Mouse (Mus musculus) hindbrain, embryonic 13.5 days (tissue): ENCODE measurements around the gene Mccc1. TPM values are rescaled to one million over a fixed set of nuclear protein-coding genes. Genes with fewer than 3 reads are reported as not detected.

Experiments
- ATAC-seq: fragments of 200-750 bp; cut with Nextera tagmentation; 2 replicates; pipeline ENCODE4 v1.8.0; 2017; ENCODE audit warnings: moderate TSS enrichment; ENCODE audit not compliant: low FRiP score
- H3K27ac ChIP-seq: fragments of 300-500 bp; sonication (generic); 2 replicates; pipeline ENCODE4 v1.5.1; 2015; ENCODE audit warnings: inconsistent platforms, mild to moderate bottlenecking, moderate library complexity
- H3K27me3 ChIP-seq: fragments of 300-500 bp; sonication (generic); 2 replicates; pipeline ENCODE4 v1.6.1; 2015; ENCODE audit warnings: mild to moderate bottlenecking, inconsistent platforms
- H3K36me3 ChIP-seq: fragments of 300-500 bp; sonication (generic); 2 replicates; pipeline ENCODE4 v1.6.1; 2015; ENCODE audit warnings: mild to moderate bottlenecking, inconsistent platforms
- H3K4me1 ChIP-seq: fragments of 300-500 bp; sonication (generic); replicated peaks from 2 replicates; pipeline ENCODE4 v1.6.1; 2015; ENCODE audit warnings: inconsistent platforms
- H3K4me2 ChIP-seq: fragments of 300-500 bp; sonication (generic); 2 replicates; pipeline ENCODE4 v1.6.1; 2015; ENCODE audit warnings: inconsistent platforms, mild to moderate bottlenecking, moderate library complexity
- H3K4me3 ChIP-seq: fragments of 300-500 bp; sonication (generic); 2 replicates; pipeline ENCODE4 v1.5.1; 2015; ENCODE audit warnings: mild to moderate bottlenecking, inconsistent platforms
- H3K9ac ChIP-seq: fragments of 300-500 bp; sonication (generic); 2 replicates; pipeline ENCODE4 v1.6.1; 2015; ENCODE audit warnings: mild to moderate bottlenecking, inconsistent platforms
- H3K9me3 ChIP-seq: fragments of 300-500 bp; sonication (generic); 2 replicates; pipeline ENCODE4 v1.6.1; 2016; ENCODE audit warnings: inconsistent platforms
- WGBS: fragments of 180-500 bp; shearing (Covaris S2); methylation state at CpG from one replicate; pipeline ENCODE4 v1.1.7; 2015; 5-methylcytosine and 5-hydroxymethylcytosine counted together
- polyA plus RNA-seq: library from polyadenylated mRNA; unstranded; fragments of >200 nt; fragmentation: Nextera tagmentation; extraction: Ambion mirVana; gene quantifications from 2 replicates; pipeline ENCODE4 v1.2.1, GENCODE M21; 2015

Gene Mccc1
- polyA plus RNA-seq, 1 experiment from 2014 or later, result 33.5 TPM

- no peak overlapping the region for H3K4me3 ChIP-seq
- no peaks in the 10 kb centered on the region for H3K9me3 ChIP-seq
- no peak overlapping the region for H3K9ac ChIP-seq
- no peaks in the 10 kb centered on the region for H3K27me3 ChIP-seq
- no peak for ATAC-seq
- peaks cover 10% of the 10 kb centered on the region for H3K4me1 ChIP-seq
- 61% methylated on average over 11 of the region's 11 CpGs for WGBS
- no peak overlapping the region for H3K27ac ChIP-seq
- H3K36me3 ChIP-seq, result peaks cover 39% of the 10 kb centered on the region
- H3K4me2 ChIP-seq, result no peak overlapping the region
Measured at GRCm38 (mm10) chr3:35994552-35995531, 5.6 kb downstream of the Mccc1 start.

DNA sequence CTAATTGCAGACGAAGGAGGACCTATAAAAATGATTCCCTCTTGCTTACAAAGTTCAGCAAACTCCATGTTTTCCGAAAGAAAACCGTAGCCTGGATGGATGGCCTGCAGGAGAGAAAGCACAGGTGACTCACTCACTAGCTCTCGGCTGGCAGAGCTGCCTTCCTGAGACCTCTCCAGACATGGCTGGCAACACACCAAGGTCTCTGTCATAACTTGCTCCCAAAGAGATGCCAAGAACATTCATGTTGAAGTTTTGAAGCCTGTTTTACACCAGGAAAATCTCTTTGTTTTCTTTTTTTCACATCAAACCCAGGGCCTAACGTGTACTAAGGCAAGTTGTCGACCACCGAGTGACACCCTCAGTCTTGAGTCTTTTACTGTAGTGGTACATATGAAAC lies 9.8 kb downstream of the Mccc1 start:
- no peak for ATAC-seq
- Histone ChIP-seq H3K36me3 (peaks cover 79% of the 10 kb centered on the region), H3K27ac (no peak overlapping the region), H3K9me3 (no peaks in the 10 kb centered on the region), H3K4me3 (no peak overlapping the region), H3K4me1 (no peaks in the 10 kb centered on the region), H3K27me3 (no peaks in the 10 kb centered on the region), H3K4me2 (no peak overlapping the region), H3K9ac (no peak overlapping the region)
- 95% methylated on average over 7 of the region's 7 CpGs for WGBS

- no peak for ATAC-seq
- H3K9ac ChIP-seq, result no peak overlapping the region
- no peak overlapping the region for H3K27ac ChIP-seq
- H3K36me3 ChIP-seq, result peaks cover 82% of the 10 kb centered on the region
- no peak overlapping the region for H3K4me3 ChIP-seq
- no peaks in the 10 kb centered on the region for H3K9me3 ChIP-seq
- WGBS, result 95% methylated on average over 6 of the region's 6 CpGs
- no peaks in the 10 kb centered on the region for H3K27me3 ChIP-seq
- no peaks in the 10 kb centered on the region for H3K4me1 ChIP-seq
- no peak overlapping the region for H3K4me2 ChIP-seq
Measured at GRCm38 (mm10) chr3:35988031-35988430, 12.4 kb downstream of the Mccc1 start.

DNA sequence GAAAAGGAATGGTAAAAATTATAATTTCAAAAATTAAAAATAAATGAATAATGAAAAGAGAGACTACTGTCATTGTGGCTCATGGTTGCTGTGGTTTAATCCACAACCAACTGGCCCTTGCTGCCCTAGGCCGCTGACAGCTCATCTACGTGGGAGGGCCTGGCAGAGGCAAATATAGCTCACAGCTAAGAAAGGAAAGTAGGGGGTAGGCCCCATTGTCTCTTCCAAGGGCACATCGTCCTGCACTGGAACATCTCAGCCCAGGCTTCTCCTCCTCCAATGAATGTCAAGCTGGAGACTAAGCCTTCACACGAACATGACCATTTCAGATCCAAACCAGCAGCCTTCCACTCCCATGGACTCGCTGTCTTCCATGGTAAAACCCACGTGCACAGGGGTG lies 14.2 kb downstream of the Mccc1 start:
- no peaks in the 10 kb centered on the region for H3K9me3 ChIP-seq
- H3K9ac ChIP-seq, result no peak overlapping the region
- peaks cover 89% of the 10 kb centered on the region for H3K36me3 ChIP-seq
- no peak overlapping the region for H3K27ac ChIP-seq
- 89% methylated on average over 6 of the region's 6 CpGs for WGBS
- H3K4me2 ChIP-seq, result no peak overlapping the region
- no peaks in the 10 kb centered on the region for H3K27me3 ChIP-seq
- H3K4me1 ChIP-seq, result no peaks in the 10 kb centered on the region
- no peak overlapping the region for H3K4me3 ChIP-seq
- ATAC-seq, result no peak

- WGBS, result 80% methylated on average over 7 of the region's 7 CpGs
- H3K4me3 ChIP-seq, result no peak overlapping the region
- H3K27ac ChIP-seq, result no peak overlapping the region
- no peak for ATAC-seq
- no peak overlapping the region for H3K4me2 ChIP-seq
- H3K27me3 ChIP-seq, result no peaks in the 10 kb centered on the region
- peaks cover 78% of the 10 kb centered on the region for H3K36me3 ChIP-seq
- no peaks in the 10 kb centered on the region for H3K4me1 ChIP-seq
- no peaks in the 10 kb centered on the region for H3K9me3 ChIP-seq
- H3K9ac ChIP-seq, result no peak overlapping the region
Measured at GRCm38 (mm10) chr3:35973551-35973950, 26.9 kb downstream of the Mccc1 start.

DNA sequence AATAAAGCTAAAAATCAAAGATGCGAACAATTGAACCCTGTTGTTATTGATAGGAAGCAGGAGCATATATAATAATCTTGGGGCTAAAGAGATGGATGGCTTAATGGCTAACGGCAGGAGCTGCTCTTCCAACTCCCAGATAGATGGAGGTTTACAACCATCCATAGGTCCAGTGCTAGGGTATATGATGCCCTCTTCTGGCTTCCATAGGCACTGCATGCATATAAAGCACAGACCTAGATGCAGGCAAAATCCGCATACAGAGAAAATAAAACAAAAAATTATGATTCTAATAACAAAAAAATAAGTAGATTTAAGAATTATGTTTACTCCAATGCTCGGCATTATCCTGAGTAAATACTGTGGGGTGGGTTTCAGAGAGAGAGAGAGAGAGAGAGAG lies 27.5 kb downstream of the Mccc1 start:
- Histone ChIP-seq H3K4me2 (no peak overlapping the region), H3K36me3 (peaks cover 79% of the 10 kb centered on the region), H3K27me3 (no peaks in the 10 kb centered on the region), H3K4me1 (no peaks in the 10 kb centered on the region), H3K9ac (no peak overlapping the region), H3K27ac (no peak overlapping the region), H3K4me3 (no peak overlapping the region), H3K9me3 (no peaks in the 10 kb centered on the region)
- no peak for ATAC-seq
- WGBS, result 88% methylated on average over 4 of the region's 4 CpGs

GRCm38 (mm10) chr3:35971149-35971548 lies 29.3 kb downstream of the Mccc1 start:
- no peak for ATAC-seq
- Histone ChIP-seq H3K9me3 (no peaks in the 10 kb centered on the region), H3K36me3 (peaks cover 79% of the 10 kb centered on the region), H3K9ac (no peak overlapping the region), H3K27ac (no peak overlapping the region), H3K4me2 (no peak overlapping the region), H3K4me1 (no peaks in the 10 kb centered on the region), H3K27me3 (no peaks in the 10 kb centered on the region), H3K4me3 (no peak overlapping the region)
- 93% methylated on average over 12 of the region's 12 CpGs for WGBS

GRCm38 (mm10) chr3:35970441-35970840 lies 30.0 kb downstream of the Mccc1 start:
- H3K4me1 ChIP-seq, result no peaks in the 10 kb centered on the region
- no peak overlapping the region for H3K27ac ChIP-seq
- ATAC-seq, result no peak
- H3K4me2 ChIP-seq, result no peak overlapping the region
- H3K4me3 ChIP-seq, result no peak overlapping the region
- 84% methylated on average over 4 of the region's 4 CpGs for WGBS
- no peaks in the 10 kb centered on the region for H3K9me3 ChIP-seq
- no peak overlapping the region for H3K9ac ChIP-seq
- H3K27me3 ChIP-seq, result no peaks in the 10 kb centered on the region
- H3K36me3 ChIP-seq, result peaks cover 72% of the 10 kb centered on the region

DNA sequence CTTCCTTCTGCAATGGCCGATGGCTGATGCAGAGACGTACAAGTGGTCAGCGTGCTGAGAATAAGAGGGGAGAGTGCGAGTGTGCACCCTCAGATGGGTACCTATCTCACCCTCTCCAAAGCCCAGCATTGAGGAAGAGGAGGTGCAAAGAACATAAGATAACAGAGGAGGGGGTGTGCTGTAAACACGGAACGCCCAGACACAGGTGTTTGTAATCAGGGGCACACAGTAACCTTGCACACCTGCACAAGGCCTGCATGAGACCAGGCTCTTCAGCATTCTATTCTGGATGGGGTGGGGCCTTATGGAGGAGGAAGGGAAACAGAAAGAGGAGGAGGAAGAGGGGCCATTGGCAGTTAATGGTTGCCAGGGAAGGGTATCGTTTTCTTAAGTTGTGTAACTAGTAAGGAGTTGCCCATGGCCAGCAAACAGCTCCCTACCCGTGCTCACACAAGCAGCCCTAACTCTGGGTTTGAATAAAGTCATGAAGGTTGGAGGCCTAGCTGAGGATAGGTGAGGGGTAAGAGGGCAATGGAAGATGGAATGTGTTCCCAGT lies 33.0 kb downstream of the Mccc1 start:
- no peaks in the 10 kb centered on the region for H3K9me3 ChIP-seq
- H3K9ac ChIP-seq, result no peak overlapping the region
- no peak overlapping the region for H3K27ac ChIP-seq
- no peak for ATAC-seq
- H3K36me3 ChIP-seq, result peaks cover 64% of the 10 kb centered on the region
- H3K4me1 ChIP-seq, result no peaks in the 10 kb centered on the region
- no peaks in the 10 kb centered on the region for H3K27me3 ChIP-seq
- H3K4me2 ChIP-seq, result no peak overlapping the region
- 97% methylated on average over 8 of the region's 8 CpGs for WGBS
- no peak overlapping the region for H3K4me3 ChIP-seq

GRCm38 (mm10) chr3:35966493-35966892 lies 34.0 kb downstream of the Mccc1 start:
- peaks cover 61% of the 10 kb centered on the region for H3K36me3 ChIP-seq
- no peak overlapping the region for H3K4me3 ChIP-seq
- no peaks in the 10 kb centered on the region for H3K4me1 ChIP-seq
- H3K9ac ChIP-seq, result no peak overlapping the region
- no peak overlapping the region for H3K4me2 ChIP-seq
- no peak overlapping the region for H3K27ac ChIP-seq
- H3K9me3 ChIP-seq, result no peaks in the 10 kb centered on the region
- no peaks in the 10 kb centered on the region for H3K27me3 ChIP-seq
- WGBS, result 88% methylated on average over 2 of the region's 2 CpGs
- ATAC-seq, result no peak

GRCm38 (mm10) chr3:35964928-35965327 lies 35.5 kb downstream of the Mccc1 start:
- Histone ChIP-seq H3K4me2 (no peak overlapping the region), H3K4me3 (no peak overlapping the region), H3K9ac (no peak overlapping the region), H3K27ac (no peak overlapping the region), H3K9me3 (no peaks in the 10 kb centered on the region), H3K36me3 (peaks cover 70% of the 10 kb centered on the region), H3K4me1 (no peaks in the 10 kb centered on the region), H3K27me3 (no peaks in the 10 kb centered on the region)
- 95% methylated on average over 4 of the region's 4 CpGs for WGBS
- ATAC-seq, result no peak

GRCm38 (mm10) chr3:35963921-35964320 lies 36.6 kb downstream of the Mccc1 start:
- no peak overlapping the region for H3K4me3 ChIP-seq
- ATAC-seq, result no peak
- no peak overlapping the region for H3K4me2 ChIP-seq
- no peak overlapping the region for H3K27ac ChIP-seq
- H3K9ac ChIP-seq, result no peak overlapping the region
- H3K36me3 ChIP-seq, result peaks cover 73% of the 10 kb centered on the region
- 95% methylated on average over 5 of the region's 5 CpGs for WGBS
- no peaks in the 10 kb centered on the region for H3K4me1 ChIP-seq
- no peaks in the 10 kb centered on the region for H3K9me3 ChIP-seq
- no peaks in the 10 kb centered on the region for H3K27me3 ChIP-seq

GRCm38 (mm10) chr3:35963401-35963800 lies 37.1 kb downstream of the Mccc1 start:
- WGBS, result 94% methylated on average over 4 of the region's 4 CpGs
- H3K36me3 ChIP-seq, result peaks cover 73% of the 10 kb centered on the region

More at GRCm38 (mm10) chr3:35963401-35963800, 37.1 kb downstream of the Mccc1 start:
- Histone ChIP-seq H3K27me3 (no peaks in the 10 kb centered on the region), H3K9ac (no peak overlapping the region), H3K27ac (no peak overlapping the region), H3K9me3 (no peaks in the 10 kb centered on the region), H3K4me2 (no peak overlapping the region), H3K4me1 (no peaks in the 10 kb centered on the region), H3K4me3 (no peak overlapping the region)
- no peak for ATAC-seq
